Mouse (Mus musculus) embryonic facial prominence, embryonic 15.5 days (tissue): ENCODE measurements at regions not wholly inside any gene's neighbourhood (a gene's known extent, or its start where the extent isn't known, plus 50 kb on each side); places are given as distances from the start of the nearest gene placed in this dataset.

Experiments
- ATAC-seq: fragments of 200-750 bp; cut with Nextera tagmentation; 2 replicates; pipeline ENCODE4 v1.8.0; 2017; ENCODE audit warnings: low read depth, moderate TSS enrichment; ENCODE audit not compliant: insufficient number of reproducible peaks, low FRiP score, low TSS enrichment
- H3K27ac ChIP-seq: fragments of 300-500 bp; sonication (generic); replicated peaks from 2 replicates; pipeline ENCODE4 v1.5.1; 2015; ENCODE audit warnings: mild to moderate bottlenecking, inconsistent platforms
- H3K27me3 ChIP-seq: fragments of 300-500 bp; sonication (generic); 2 replicates; pipeline ENCODE4 v1.6.1; 2015; ENCODE audit warnings: inconsistent platforms
- H3K36me3 ChIP-seq: fragments of 300-500 bp; sonication (generic); 2 replicates; pipeline ENCODE4 v1.6.1; 2015; ENCODE audit warnings: mild to moderate bottlenecking, inconsistent platforms
- H3K4me1 ChIP-seq: fragments of 300-500 bp; sonication (generic); 2 replicates; pipeline ENCODE4 v1.6.1; 2015; ENCODE audit warnings: inconsistent platforms
- H3K4me2 ChIP-seq: fragments of 300-500 bp; sonication (generic); replicated peaks from 2 replicates; pipeline ENCODE4 v1.6.1; 2015; ENCODE audit warnings: mild to moderate bottlenecking, inconsistent platforms
- H3K4me3 ChIP-seq: fragments of 300-500 bp; sonication (generic); replicated peaks from 2 replicates; pipeline ENCODE4 v1.5.1; 2015; ENCODE audit warnings: mild to moderate bottlenecking, inconsistent platforms
- H3K9ac ChIP-seq: fragments of 300-500 bp; sonication (generic); 2 replicates; pipeline ENCODE4 v1.6.1; 2015; ENCODE audit warnings: inconsistent platforms
- H3K9me3 ChIP-seq: fragments of 300-500 bp; sonication (generic); replicated peaks from 2 replicates; pipeline ENCODE4 v1.6.1; 2016; ENCODE audit warnings: inconsistent platforms
- WGBS: fragments of 180-500 bp; shearing (Covaris S2); methylation state at CpG from one replicate; pipeline ENCODE4 v1.1.7; 2015; 5-methylcytosine and 5-hydroxymethylcytosine counted together

- no peaks in the 10 kb centered on the region for H3K9me3 ChIP-seq
- H3K9ac ChIP-seq, result no peak overlapping the region
- H3K4me3 ChIP-seq, result no peak overlapping the region
- H3K27me3 ChIP-seq, result no peaks in the 10 kb centered on the region
- peaks cover 9% of the 10 kb centered on the region; the same call in 1 of the 2 replicates for H3K4me1 ChIP-seq
- no peak overlapping the region for H3K4me2 ChIP-seq
- no peaks in the 10 kb centered on the region for H3K36me3 ChIP-seq
- WGBS, result 70% methylated on average over 3 of the region's 3 CpGs
- 0 out of 2 replicates have a peak overlapping the region, but pooled peaks have one; percentile 7 for H3K27ac ChIP-seq
- no peak for ATAC-seq
Observed at GRCm38 (mm10) chr2:59406976-59407375, 77.5 kb upstream of the Dapl1 start.

DNA sequence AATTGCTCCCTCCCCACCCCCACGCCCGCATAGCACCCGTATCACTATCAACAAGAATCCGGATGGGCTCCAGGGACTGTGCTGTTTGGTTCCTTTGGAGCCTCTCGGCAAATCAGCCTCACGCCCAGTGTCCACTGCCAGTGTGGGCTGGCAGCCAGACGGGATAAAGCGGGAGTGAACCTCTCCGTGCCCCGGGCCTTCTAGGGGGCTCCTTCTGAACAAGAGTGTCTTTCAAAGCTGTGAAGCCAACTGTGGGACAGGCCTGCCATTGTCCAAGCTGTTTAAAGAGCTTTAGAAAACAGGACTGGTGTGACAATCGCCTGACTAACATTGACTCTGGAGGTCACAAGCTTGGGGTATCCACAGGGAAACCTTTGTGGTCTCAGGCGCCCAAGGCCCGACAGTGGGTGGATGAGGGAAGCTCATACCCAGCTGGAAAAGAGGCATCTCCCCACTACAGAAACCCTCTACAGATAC, 76.9 kb upstream of the Dapl1 start:
- Histone ChIP-seq H3K36me3 (no peaks in the 10 kb centered on the region), H3K4me3 (no peak overlapping the region), H3K27ac (0 out of 2 replicates have a peak overlapping the region, but pooled peaks have one; percentile 7), H3K9me3 (no peaks in the 10 kb centered on the region), H3K9ac (no peak overlapping the region), H3K4me1 (peaks cover 9% of the 10 kb centered on the region; the same call in 1 of the 2 replicates), H3K27me3 (no peaks in the 10 kb centered on the region), H3K4me2 (no peak overlapping the region)
- ATAC-seq, result peak; percentile 51; the same call in 1 of the 2 replicates
- WGBS, result 49% methylated on average over 13 of the region's 13 CpGs

DNA sequence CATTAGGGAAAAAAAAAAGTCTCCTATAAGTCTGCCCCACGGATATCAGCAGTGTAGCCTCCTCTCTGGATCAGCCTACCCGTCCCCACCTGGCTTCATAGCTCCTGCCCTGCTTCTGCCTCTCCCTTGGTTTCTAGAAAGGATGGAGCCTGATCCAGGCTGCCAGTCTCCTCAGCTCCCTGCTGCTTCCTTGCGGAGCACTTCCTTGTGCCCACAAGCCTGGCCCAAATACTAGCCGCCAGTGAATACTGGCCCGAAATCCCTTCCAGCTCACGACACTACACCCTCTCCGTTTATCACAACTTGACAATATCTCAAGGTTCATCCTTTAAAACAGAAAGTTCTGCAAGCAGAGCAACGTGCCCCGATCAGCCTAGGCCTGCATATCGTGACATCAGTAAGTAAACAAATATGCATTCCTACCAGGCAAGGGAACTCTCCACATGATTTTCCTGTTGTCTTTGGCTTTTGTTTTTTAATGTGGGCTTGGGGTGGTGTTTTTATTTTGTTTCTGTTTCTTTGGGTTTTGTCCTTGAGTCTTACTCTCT, 76.3 kb upstream of the Dapl1 start:
- Histone ChIP-seq H3K27ac (no peak overlapping the region), H3K4me2 (no peak overlapping the region), H3K9ac (no peak overlapping the region), H3K4me3 (no peak overlapping the region), H3K36me3 (no peaks in the 10 kb centered on the region), H3K9me3 (no peaks in the 10 kb centered on the region; the same call in 1 of the 2 replicates), H3K4me1 (peaks cover 9% of the 10 kb centered on the region; the same call in 1 of the 2 replicates), H3K27me3 (no peaks in the 10 kb centered on the region)
- WGBS, result 60% methylated on average over 10 of the region's 10 CpGs
- ATAC-seq, result no peak

GRCm38 (mm10) chr2:59414612-59415011, 69.8 kb upstream of the Dapl1 start:
- no peak for ATAC-seq
- Histone ChIP-seq H3K27me3 (no peaks in the 10 kb centered on the region), H3K27ac (no peak overlapping the region), H3K4me1 (peaks cover 6% of the 10 kb centered on the region; the same call in 1 of the 2 replicates), H3K4me3 (no peak overlapping the region), H3K9ac (no peak overlapping the region), H3K36me3 (no peaks in the 10 kb centered on the region), H3K9me3 (no peaks in the 10 kb centered on the region; the same call in 1 of the 2 replicates), H3K4me2 (no peak overlapping the region)
- 57% methylated on average over 9 of the region's 9 CpGs for WGBS

- no peak for ATAC-seq
- H3K4me3 ChIP-seq, result no peak overlapping the region
- H3K4me1 ChIP-seq, result peaks cover 12% of the 10 kb centered on the region; the same call in 1 of the 2 replicates
- no peak overlapping the region for H3K4me2 ChIP-seq
- no peaks in the 10 kb centered on the region for H3K36me3 ChIP-seq
- H3K27me3 ChIP-seq, result no peaks in the 10 kb centered on the region
- H3K9ac ChIP-seq, result no peak overlapping the region
- WGBS, result 62% methylated on average over 8 of the region's 8 CpGs
- no peak overlapping the region for H3K27ac ChIP-seq
- no peaks in the 10 kb centered on the region; the same call in 1 of the 2 replicates for H3K9me3 ChIP-seq
Observed at GRCm38 (mm10) chr2:59416491-59417195, 67.8 kb upstream of the Dapl1 start.

DNA sequence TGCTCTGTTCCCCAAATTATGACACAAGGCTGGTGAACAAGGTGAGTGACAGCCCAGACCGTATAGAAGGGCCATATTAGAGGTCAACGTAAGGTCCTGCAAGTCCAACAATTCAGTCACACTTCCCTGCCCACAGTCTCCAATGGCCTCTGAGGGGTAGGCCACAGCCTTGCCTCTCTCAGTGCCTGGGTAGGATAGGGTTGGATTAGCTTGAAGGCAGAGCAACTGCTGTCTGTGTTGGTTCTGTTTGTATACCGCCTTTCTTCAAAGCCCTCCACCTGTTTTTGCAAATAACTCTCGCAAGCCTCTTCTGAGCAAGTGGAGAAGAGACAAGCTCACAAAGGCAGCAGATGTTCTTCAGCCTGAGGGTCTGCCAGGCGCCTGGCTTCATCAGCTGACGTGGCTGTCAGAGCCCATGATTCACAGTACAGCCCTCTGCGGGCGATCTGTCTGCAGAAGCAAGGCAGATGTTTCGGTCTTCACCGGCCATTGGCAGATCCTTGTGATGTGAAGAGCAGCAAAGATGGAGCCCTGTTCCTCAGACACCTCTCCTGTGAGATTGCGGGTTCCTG, 67.0 kb upstream of the Dapl1 start:
- peaks cover 12% of the 10 kb centered on the region; the same call in 1 of the 2 replicates for H3K4me1 ChIP-seq
- peak; percentile 74 for ATAC-seq
- 61% methylated on average over 11 of the region's 11 CpGs for WGBS
- no peak overlapping the region for H3K27ac ChIP-seq
- no peak overlapping the region for H3K4me2 ChIP-seq
- H3K4me3 ChIP-seq, result no peak overlapping the region
- H3K27me3 ChIP-seq, result no peaks in the 10 kb centered on the region
- no peaks in the 10 kb centered on the region; the same call in 1 of the 2 replicates for H3K9me3 ChIP-seq
- H3K9ac ChIP-seq, result no peak overlapping the region
- H3K36me3 ChIP-seq, result no peaks in the 10 kb centered on the region

GRCm38 (mm10) chr2:59420496-59420895, 64.0 kb upstream of the Dapl1 start:
- H3K4me3 ChIP-seq, result no peak overlapping the region
- no peaks in the 10 kb centered on the region for H3K36me3 ChIP-seq
- H3K27ac ChIP-seq, result no peak overlapping the region
- WGBS, result 73% methylated on average over 5 of the region's 5 CpGs
- no peak overlapping the region for H3K9ac ChIP-seq
- H3K9me3 ChIP-seq, result no peaks in the 10 kb centered on the region
- H3K4me1 ChIP-seq, result peaks cover 19% of the 10 kb centered on the region; the same call in 1 of the 2 replicates
- H3K4me2 ChIP-seq, result no peak overlapping the region
- ATAC-seq, result no peak
- no peaks in the 10 kb centered on the region for H3K27me3 ChIP-seq

- Histone ChIP-seq H3K9me3 (no peaks in the 10 kb centered on the region), H3K36me3 (no peaks in the 10 kb centered on the region), H3K27me3 (no peaks in the 10 kb centered on the region), H3K4me3 (no peak overlapping the region), H3K27ac (no peak overlapping the region), H3K4me2 (no peak overlapping the region), H3K4me1 (0 out of 2 replicates have a peak, but pooled peaks cover 15% of the 10 kb centered on the region), H3K9ac (no peak overlapping the region)
- 57% methylated on average over 10 of the region's 10 CpGs for WGBS
- no peak for ATAC-seq
Observed at GRCm38 (mm10) chr2:59422291-59423242, 61.9 kb upstream of the Dapl1 start.

- H3K4me1 ChIP-seq, result 0 out of 2 replicates have a peak, but pooled peaks cover 15% of the 10 kb centered on the region
- no peaks in the 10 kb centered on the region for H3K36me3 ChIP-seq
- no peak overlapping the region for H3K4me3 ChIP-seq
- no peak overlapping the region for H3K27ac ChIP-seq
- no peaks in the 10 kb centered on the region for H3K27me3 ChIP-seq
- H3K9ac ChIP-seq, result no peak overlapping the region
- 88% methylated on average over 2 of the region's 2 CpGs for WGBS
- H3K4me2 ChIP-seq, result no peak overlapping the region
- no peaks in the 10 kb centered on the region for H3K9me3 ChIP-seq
- 0 out of 2 replicates have a peak, but pooled peaks have one; percentile 11 for ATAC-seq
Observed at GRCm38 (mm10) chr2:59424205-59424604, 60.2 kb upstream of the Dapl1 start.

- ATAC-seq, result peak; percentile 61; the same call in 1 of the 2 replicates
- H3K4me3 ChIP-seq, result no peak overlapping the region
- H3K27me3 ChIP-seq, result no peaks in the 10 kb centered on the region
- H3K36me3 ChIP-seq, result no peaks in the 10 kb centered on the region
- H3K27ac ChIP-seq, result no peak overlapping the region
- no peak overlapping the region for H3K9ac ChIP-seq
- H3K4me1 ChIP-seq, result 0 out of 2 replicates have a peak, but pooled peaks cover 15% of the 10 kb centered on the region
- WGBS, result 28% methylated on average over 5 of the region's 5 CpGs
- H3K9me3 ChIP-seq, result no peaks in the 10 kb centered on the region
- H3K4me2 ChIP-seq, result no peak overlapping the region
Observed at GRCm38 (mm10) chr2:59424729-59425128, 59.7 kb upstream of the Dapl1 start.
